Mouse (Mus musculus) myocyte (in vitro differentiated cells): ENCODE data around the gene Epb41l4b. TPM values are rescaled to one million over a fixed set of nuclear protein-coding genes. Genes with fewer than 3 reads are reported as not detected.

Experiments used
- H3K27me3 ChIP-seq: one replicate; pipeline ENCODE4 v1.6.1; 2011; ENCODE audit not compliant: control insufficient read depth, insufficient read depth, insufficient read length
- H3K36me3 ChIP-seq: one replicate; pipeline ENCODE4 v1.6.1; 2011; ENCODE audit not compliant: control insufficient read depth, insufficient read depth
- H3K4me2 ChIP-seq: one replicate; pipeline ENCODE4 v1.6.1; 2011; ENCODE audit warnings: low read depth, control low read depth
- H3K4me3 ChIP-seq: one replicate; pipeline ENCODE4 v1.5.1; 2011; ENCODE audit warnings: mild to moderate bottlenecking, control low read depth, moderate library complexity
- H3K79me2 ChIP-seq: one replicate; pipeline ENCODE4 v1.6.1; 2011; ENCODE audit not compliant: control insufficient read depth, insufficient read depth
- H3ac ChIP-seq: one replicate; pipeline ENCODE4 v1.6.1; 2011; ENCODE audit not compliant: control insufficient read depth, insufficient read length
- CEBPB ChIP-seq: IDR thresholded peaks from 2 replicates; pipeline ENCODE4 v1.6.1; 2011; ENCODE audit warnings: mild to moderate bottlenecking, moderate library complexity; ENCODE audit not compliant: poor library complexity, insufficient read depth, severe bottlenecking
- E2F4 ChIP-seq: IDR thresholded peaks from one replicate; pipeline ENCODE4 v1.6.1; 2011; ENCODE audit warnings: mild to moderate bottlenecking, control low read depth, moderate library complexity; ENCODE audit not compliant: insufficient read depth
- MAX ChIP-seq: IDR thresholded peaks from one replicate; pipeline ENCODE4 v1.6.1; 2011; ENCODE audit warnings: low read depth, mild to moderate bottlenecking, control low read depth
- MYOD1 ChIP-seq, 3 experiments: IDR thresholded peaks; one replicate each; pipeline ENCODE4 v1.6.1; 2011; ENCODE audit warnings: control low read depth in 2 of 3, low read depth in 2 of 3, mild to moderate bottlenecking in 2 of 3, moderate library complexity in 1 of 3; ENCODE audit not compliant: insufficient read length in 2 of 3, control insufficient read depth in 1 of 3
- MYOG ChIP-seq, 3 experiments: IDR thresholded peaks; one replicate each; pipeline ENCODE4 v1.6.1; 2011; ENCODE audit warnings: control low read depth in 2 of 3, low read depth in 2 of 3, mild to moderate bottlenecking in 2 of 3; ENCODE audit not compliant: insufficient read length in 2 of 3, control insufficient read depth in 1 of 3, insufficient read depth in 1 of 3
- POLR2A ChIP-seq: IDR thresholded peaks from one replicate; pipeline ENCODE4 v1.6.1; 2011; ENCODE audit warnings: low read depth, mild to moderate bottlenecking, control low read depth, moderate library complexity; ENCODE audit not compliant: insufficient read length
- POLR2AphosphoS2 ChIP-seq: IDR thresholded peaks from one replicate; pipeline ENCODE4 v1.6.1; 2011; ENCODE audit warnings: low read depth, control low read depth; ENCODE audit not compliant: insufficient read length
- REST ChIP-seq: IDR thresholded peaks from one replicate; pipeline ENCODE4 v1.6.1; 2011; ENCODE audit warnings: mild to moderate bottlenecking, control low read depth, moderate library complexity; ENCODE audit not compliant: insufficient read depth, insufficient read length
- SRF ChIP-seq: IDR thresholded peaks from one replicate; pipeline ENCODE4 v1.6.1; 2011; ENCODE audit warnings: low read depth; ENCODE audit not compliant: control insufficient read depth, insufficient read length
- TCF12 ChIP-seq: IDR thresholded peaks from one replicate; pipeline ENCODE4 v1.6.1; 2011; ENCODE audit warnings: mild to moderate bottlenecking, control low read depth; ENCODE audit not compliant: poor library complexity, insufficient read depth, severe bottlenecking
- TCF3 ChIP-seq: IDR thresholded peaks from one replicate; pipeline ENCODE4 v1.6.1; 2011; ENCODE audit warnings: low read depth, control low read depth; ENCODE audit not compliant: insufficient read length
- USF1 ChIP-seq: IDR thresholded peaks from one replicate; pipeline ENCODE4 v1.6.1; 2011; ENCODE audit warnings: low read depth, mild to moderate bottlenecking, control low read depth, moderate library complexity
- polyA plus RNA-seq: library from polyadenylated mRNA; unstranded; fragments of >200 nt; fragmentation: generic; extraction: Trizol; gene quantifications from one replicate; pipeline ENCODE4 v1.2.1, GENCODE M21; 2012; ENCODE audit warnings: missing spikeins

Epb41l4b gene
- polyA plus RNA-seq, 1 experiment = 0.31 TPM

GRCm38 (mm10) chr4:57070640-57071039 is 72.6 kb downstream of the Epb41l4b start:
- H3K36me3 ChIP-seq = no peaks in the 10 kb centered on the region
- H3ac ChIP-seq = no peak overlapping the region
- no peak overlapping the region for H3K4me3 ChIP-seq
- peaks cover 44% of the 10 kb centered on the region for H3K27me3 ChIP-seq
- no peak overlapping the region for H3K4me2 ChIP-seq
- no peak for TF ChIP-seq USF1
- TF ChIP-seq SRF = no peak
- peak in 1 of 3 experiments; percentile 12 for TF ChIP-seq MYOD1 (IDR thresholded peaks at IDR 0.05; ENCODE audit: control insufficient read depth in 1 of 3, insufficient read length in 2 of 3, low read depth in 2 of 3)
- TF ChIP-seq MAX = no peak
- TF ChIP-seq TCF3 = peak; percentile 5
- H3K79me2 ChIP-seq = no peaks in the 10 kb centered on the region

DNA sequence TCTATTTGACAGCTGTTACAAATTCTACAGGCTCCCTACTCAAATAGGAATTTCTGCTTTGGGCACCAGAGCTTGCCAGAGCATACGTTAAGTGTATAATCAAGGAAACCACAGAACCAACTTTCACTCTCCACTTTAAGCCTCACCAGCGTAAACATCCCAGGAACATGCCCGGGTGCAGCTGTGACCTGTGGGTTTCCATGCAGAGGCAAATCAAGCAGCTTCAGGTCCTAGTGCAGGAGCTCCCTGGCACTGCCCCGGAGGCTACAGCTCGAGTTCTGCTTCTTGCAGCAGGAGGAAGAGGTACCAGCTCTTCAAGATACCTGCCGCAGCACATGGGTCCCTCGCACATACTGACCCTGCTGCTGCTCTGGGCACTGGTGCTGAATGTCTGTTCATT is 74.8 kb downstream of the Epb41l4b start:
- H3ac ChIP-seq = no peak overlapping the region
- TF ChIP-seq TCF12 (no peak), E2F4 (no peak), REST (no peak), MAX (no peak), POLR2A (no peak), USF1 (no peak), MYOD1 (IDR thresholded peaks at IDR 0.05; ENCODE audit: control insufficient read depth in 1 of 3, insufficient read length in 2 of 3, low read depth in 2 of 3) (no peak), SRF (no peak)
- H3K4me2 ChIP-seq = no peak overlapping the region
- peaks cover 44% of the 10 kb centered on the region for H3K27me3 ChIP-seq
- no peak overlapping the region for H3K4me3 ChIP-seq
- no peaks in the 10 kb centered on the region for H3K36me3 ChIP-seq
- H3K79me2 ChIP-seq = no peaks in the 10 kb centered on the region

GRCm38 (mm10) chr4:57067801-57068200 is 75.4 kb downstream of the Epb41l4b start:
- Histone ChIP-seq H3ac (no peak overlapping the region), H3K4me3 (no peak overlapping the region), H3K36me3 (no peaks in the 10 kb centered on the region), H3K27me3 (peaks cover 50% of the 10 kb centered on the region), H3K79me2 (no peaks in the 10 kb centered on the region), H3K4me2 (no peak overlapping the region)
- no peak for TF ChIP-seq POLR2AphosphoS2

GRCm38 (mm10) chr4:57066936-57067335 is 76.3 kb downstream of the Epb41l4b start:
- TF ChIP-seq TCF12 (no peak), MAX (no peak), POLR2A (no peak), CEBPB (no peak), TCF3 (no peak), REST (no peak), MYOD1 (IDR thresholded peaks at IDR 0.05; ENCODE audit: control insufficient read depth in 1 of 3, insufficient read length in 2 of 3, low read depth in 2 of 3) (no peak)
- Histone ChIP-seq H3K36me3 (no peaks in the 10 kb centered on the region), H3ac (no peak overlapping the region), H3K79me2 (no peaks in the 10 kb centered on the region), H3K27me3 (peaks cover 56% of the 10 kb centered on the region), H3K4me2 (no peak overlapping the region), H3K4me3 (no peak overlapping the region)

DNA sequence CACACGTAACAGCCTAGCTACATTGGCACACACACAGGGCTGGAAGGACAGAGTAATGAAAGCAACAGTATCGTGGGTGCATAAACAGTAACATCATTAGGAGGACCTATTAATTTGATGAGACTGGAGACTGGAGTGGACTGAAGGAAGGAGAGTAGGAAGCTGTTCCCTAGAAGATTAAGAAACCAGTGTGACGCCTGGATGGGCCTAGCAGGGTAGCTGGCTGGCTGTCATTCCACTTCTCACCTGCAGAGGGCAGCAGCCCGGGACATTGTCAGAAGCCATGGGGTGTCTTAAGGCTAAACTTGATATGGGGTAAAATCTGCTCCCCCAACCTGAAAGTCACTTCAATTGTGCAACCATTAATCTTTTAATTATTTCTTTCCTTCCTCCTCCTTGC is 78.0 kb downstream of the Epb41l4b start:
- no peak for TF ChIP-seq MYOG (IDR thresholded peaks at IDR 0.05; ENCODE audit: control insufficient read depth in 1 of 3, insufficient read depth in 1 of 3, insufficient read length in 2 of 3, low read depth in 2 of 3)
- no peak for TF ChIP-seq E2F4
- TF ChIP-seq USF1 = no peak
- TF ChIP-seq SRF = no peak
- TF ChIP-seq CEBPB = no peak
- TF ChIP-seq MYOD1 (IDR thresholded peaks at IDR 0.05; ENCODE audit: control insufficient read depth in 1 of 3, insufficient read length in 2 of 3, low read depth in 2 of 3) = no peak
- no peak for TF ChIP-seq TCF3
- no peak for TF ChIP-seq TCF12
- TF ChIP-seq POLR2A = no peak
- TF ChIP-seq POLR2AphosphoS2 = no peak
- no peak for TF ChIP-seq MAX
- no peak for TF ChIP-seq REST
- Histone ChIP-seq H3K4me2 (no peak overlapping the region), H3K27me3 (peaks cover 55% of the 10 kb centered on the region), H3K4me3 (no peak overlapping the region), H3K79me2 (no peaks in the 10 kb centered on the region), H3ac (no peak overlapping the region), H3K36me3 (no peaks in the 10 kb centered on the region)

- peaks cover 57% of the 10 kb centered on the region for H3K27me3 ChIP-seq
- H3K4me2 ChIP-seq = no peak overlapping the region
- no peaks in the 10 kb centered on the region for H3K79me2 ChIP-seq
- H3ac ChIP-seq = no peak overlapping the region
- no peak for TF ChIP-seq SRF
- no peak for TF ChIP-seq TCF3
- no peak for TF ChIP-seq CEBPB
- no peak for TF ChIP-seq TCF12
- TF ChIP-seq POLR2AphosphoS2 = no peak
- no peak for TF ChIP-seq MYOG (IDR thresholded peaks at IDR 0.05; ENCODE audit: control insufficient read depth in 1 of 3, insufficient read depth in 1 of 3, insufficient read length in 2 of 3, low read depth in 2 of 3)
- TF ChIP-seq E2F4 = no peak
- no peak for TF ChIP-seq MAX
- TF ChIP-seq MYOD1 (IDR thresholded peaks at IDR 0.05; ENCODE audit: control insufficient read depth in 1 of 3, insufficient read length in 2 of 3, low read depth in 2 of 3) = no peak
- TF ChIP-seq REST = no peak
- H3K36me3 ChIP-seq = no peaks in the 10 kb centered on the region
- H3K4me3 ChIP-seq = no peak overlapping the region
Measured at GRCm38 (mm10) chr4:57064830-57065229, 78.4 kb downstream of the Epb41l4b start.
